Mouse (Mus musculus) kidney, embryonic 16.5 days (tissue): ENCODE data around the gene Frmd4a. TPM values are rescaled to one million over a fixed set of nuclear protein-coding genes. Genes with fewer than 3 reads are reported as not detected.

ENCODE experiments used
- ATAC-seq: fragments of 200-750 bp; cut with Nextera tagmentation; 2 replicates; pipeline ENCODE4 v1.8.0; 2017; ENCODE audit warnings: moderate TSS enrichment; ENCODE audit not compliant: low FRiP score, low TSS enrichment
- H3K27ac ChIP-seq: fragments of 300-500 bp; sonication (generic); 2 replicates; pipeline ENCODE4 v1.5.1; 2014; ENCODE audit warnings: low read length
- H3K27me3 ChIP-seq: fragments of 300-500 bp; sonication (generic); 2 replicates; pipeline ENCODE4 v1.6.1; 2014; ENCODE audit warnings: low read length, control low read depth, mixed read lengths; ENCODE audit not compliant: insufficient read depth
- H3K36me3 ChIP-seq: fragments of 300-500 bp; sonication (generic); 2 replicates; pipeline ENCODE4 v1.6.1; 2014; ENCODE audit warnings: low read length, control low read depth, mixed read lengths; ENCODE audit not compliant: insufficient read depth
- H3K4me1 ChIP-seq: fragments of 300-500 bp; sonication (generic); 2 replicates; pipeline ENCODE4 v1.6.1; 2014; ENCODE audit warnings: low read length, control low read depth, mixed read lengths; ENCODE audit not compliant: insufficient read depth
- H3K4me2 ChIP-seq: fragments of 300-500 bp; sonication (generic); replicated peaks from 2 replicates; pipeline ENCODE4 v1.6.1; 2014; ENCODE audit warnings: low read depth, low read length
- H3K4me3 ChIP-seq: fragments of 300-500 bp; sonication (generic); 2 replicates; pipeline ENCODE4 v1.5.1; 2014; ENCODE audit warnings: mild to moderate bottlenecking, low read length
- H3K9ac ChIP-seq: fragments of 300-500 bp; sonication (generic); replicated peaks from 2 replicates; pipeline ENCODE4 v1.6.1; 2014; ENCODE audit warnings: low read length
- H3K9me3 ChIP-seq: fragments of 300-500 bp; sonication (generic); 2 replicates; pipeline ENCODE4 v1.6.1; 2016; ENCODE audit warnings: low read length, control low read depth
- WGBS: fragments of 180-500 bp; shearing (Covaris S2); extraction: QIAGEN DNeasy Blood & Tissue Kit; methylation state at CpG from one replicate; pipeline ENCODE4 v1.1.7; 2014; 5-methylcytosine and 5-hydroxymethylcytosine counted together
- polyA plus RNA-seq: library from polyadenylated mRNA; unstranded; fragments of >200 nt; fragmentation: Nextera tagmentation; extraction: Ambion mirVana; gene quantifications from 2 replicates; pipeline ENCODE4 v1.2.1, GENCODE M21; 2015

Frmd4a gene
- polyA plus RNA-seq, 1 experiment from 2014 or later = 31.2 TPM

DNA sequence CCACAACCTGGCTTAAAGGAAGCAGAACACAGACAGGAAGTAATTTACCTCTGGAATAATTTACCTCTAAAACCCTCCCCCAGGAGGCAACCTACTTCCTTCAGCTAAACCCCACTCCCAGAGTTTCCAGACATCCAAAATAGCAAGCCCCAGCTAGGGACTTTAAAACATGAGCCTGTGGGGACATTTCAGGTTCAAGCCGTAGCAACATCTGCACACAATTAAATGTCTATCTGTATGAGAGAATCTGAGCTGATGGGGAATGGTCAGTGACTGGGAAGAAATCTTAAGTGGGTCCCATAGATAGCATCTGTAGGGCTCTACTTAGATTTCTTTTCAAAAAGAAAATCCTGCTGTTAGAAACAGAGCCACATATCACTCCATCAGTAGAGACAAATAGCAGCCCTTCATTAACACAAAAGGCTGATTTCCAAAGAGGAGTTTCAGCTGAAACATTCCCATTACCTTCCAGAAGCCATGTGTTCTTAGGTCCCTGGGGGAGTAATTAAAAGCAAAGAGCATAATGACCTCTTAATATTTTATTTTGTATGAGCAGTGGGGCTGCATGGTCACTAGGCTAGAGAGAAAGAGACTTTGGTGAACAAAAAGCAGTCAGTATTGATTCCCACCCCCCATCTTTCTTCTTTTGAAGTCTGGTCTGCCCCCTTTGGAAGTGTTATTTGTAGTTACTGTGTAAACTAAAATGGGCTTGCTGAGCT, 505.4 kb downstream of the Frmd4a start:
- Histone ChIP-seq H3K9me3 (0 out of 2 replicates have a peak, but pooled peaks cover 3% of the 10 kb centered on the region), H3K36me3 (peaks cover 3% of the 10 kb centered on the region; the same call in 1 of the 2 replicates), H3K9ac (no peak overlapping the region), H3K27me3 (no peaks in the 10 kb centered on the region), H3K27ac (no peak overlapping the region), H3K4me2 (no peak overlapping the region), H3K4me3 (no peak overlapping the region), H3K4me1 (peaks cover 2% of the 10 kb centered on the region; the same call in 1 of the 2 replicates)
- WGBS = 56% methylated on average over 1 of the region's 1 CpGs
- no peak for ATAC-seq

DNA sequence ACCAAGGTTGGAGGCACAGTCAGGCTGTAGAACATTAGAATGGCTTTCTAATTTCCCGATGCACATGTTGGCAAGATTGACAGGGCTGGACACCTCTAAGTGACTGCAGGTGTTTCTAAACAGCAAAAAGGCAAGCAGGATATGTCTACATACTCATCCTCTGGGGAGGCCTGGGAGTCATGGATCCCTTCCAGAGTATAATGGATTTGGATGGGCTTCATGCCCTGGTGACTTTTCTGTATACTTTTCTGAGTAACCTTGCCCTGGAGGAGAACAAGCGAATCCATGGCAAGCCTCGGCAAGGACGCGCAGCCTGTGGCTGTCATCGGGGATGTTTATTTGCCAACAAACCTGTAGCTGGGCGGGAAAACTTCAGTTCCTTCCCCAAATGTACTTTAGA, 509.6 kb downstream of the Frmd4a start:
- 0 out of 2 replicates have a peak, but pooled peaks cover 2% of the 10 kb centered on the region for H3K36me3 ChIP-seq
- no peaks in the 10 kb centered on the region for H3K4me1 ChIP-seq
- H3K4me2 ChIP-seq = no peak overlapping the region
- no peak overlapping the region for H3K4me3 ChIP-seq
- no peak overlapping the region for H3K27ac ChIP-seq
- ATAC-seq = no peak
- H3K27me3 ChIP-seq = no peaks in the 10 kb centered on the region
- H3K9ac ChIP-seq = no peak overlapping the region
- 0 out of 2 replicates have a peak, but pooled peaks cover 3% of the 10 kb centered on the region for H3K9me3 ChIP-seq
- 71% methylated on average over 7 of the region's 7 CpGs for WGBS

DNA sequence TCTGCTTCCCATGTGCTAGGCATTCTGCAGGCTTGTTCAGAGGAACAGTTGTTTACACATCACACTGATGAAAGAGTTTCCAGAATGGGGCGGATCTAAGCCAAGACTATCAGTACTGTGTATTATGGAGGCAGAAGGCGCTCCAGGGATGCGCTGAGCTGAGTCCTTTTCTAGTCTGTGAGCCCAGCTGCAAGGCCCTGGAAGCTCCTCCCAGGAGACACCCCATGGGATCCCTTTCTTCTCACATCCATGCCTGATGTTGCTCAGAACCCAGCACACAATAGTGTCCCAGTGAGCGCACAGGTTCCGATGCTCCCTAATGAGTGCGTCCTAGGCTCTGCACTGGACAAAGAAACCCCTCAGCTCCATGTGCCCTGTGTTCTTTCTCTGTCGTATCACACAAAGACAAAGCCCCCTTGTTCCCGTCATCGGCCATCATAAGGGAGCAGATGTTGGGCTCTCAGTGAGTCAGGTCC, 511.8 kb downstream of the Frmd4a start:
- WGBS = 88% methylated on average over 9 of the region's 9 CpGs
- no peaks in the 10 kb centered on the region for H3K4me1 ChIP-seq
- H3K4me3 ChIP-seq = no peak overlapping the region
- H3K9ac ChIP-seq = no peak overlapping the region
- no peak for ATAC-seq
- H3K27ac ChIP-seq = no peak overlapping the region
- no peaks in the 10 kb centered on the region for H3K27me3 ChIP-seq
- H3K9me3 ChIP-seq = 0 out of 2 replicates have a peak, but pooled peaks cover 3% of the 10 kb centered on the region
- no peak overlapping the region for H3K4me2 ChIP-seq
- 0 out of 2 replicates have a peak, but pooled peaks cover 2% of the 10 kb centered on the region for H3K36me3 ChIP-seq

DNA sequence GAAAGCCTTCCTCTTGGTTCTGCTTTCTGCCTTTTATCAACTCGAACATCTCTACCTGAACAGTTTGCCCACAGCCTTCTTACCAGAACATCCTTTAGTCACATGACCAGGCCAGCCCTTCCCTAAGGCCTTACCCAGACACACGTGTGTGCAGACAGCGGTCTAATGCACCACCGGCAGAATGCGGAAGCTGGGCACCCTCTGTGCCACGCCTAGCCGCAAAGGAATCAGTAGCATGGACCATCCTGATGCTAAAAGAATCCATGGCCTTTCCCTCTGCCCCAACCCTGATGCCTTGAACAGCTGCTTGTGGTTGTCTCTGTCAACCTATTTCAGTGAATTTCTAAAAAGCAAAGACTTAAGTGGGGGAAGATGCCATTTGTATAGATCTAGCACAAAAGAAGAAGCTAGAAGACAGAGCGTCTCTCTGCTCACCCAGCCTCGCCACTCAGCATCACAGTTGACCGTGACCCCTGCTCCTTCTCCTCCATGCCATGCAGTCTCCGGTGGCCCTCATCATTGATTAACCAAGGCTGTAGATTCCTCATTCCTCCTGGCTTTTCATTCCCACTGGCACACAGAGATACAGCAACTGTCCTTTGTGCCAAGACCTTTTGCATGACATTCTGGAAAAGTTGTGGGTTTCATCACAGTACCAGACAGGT, 514.1 kb downstream of the Frmd4a start:
- Histone ChIP-seq H3K27me3 (no peaks in the 10 kb centered on the region), H3K4me1 (no peaks in the 10 kb centered on the region), H3K9ac (no peak overlapping the region), H3K9me3 (no peaks in the 10 kb centered on the region), H3K4me3 (no peak overlapping the region), H3K36me3 (0 out of 2 replicates have a peak, but pooled peaks cover 7% of the 10 kb centered on the region), H3K4me2 (no peak overlapping the region), H3K27ac (peak overlapping the region; percentile 16; the same call in 1 of the 2 replicates)
- WGBS = 78% methylated on average over 11 of the region's 11 CpGs
- ATAC-seq = peak; percentile 82

DNA sequence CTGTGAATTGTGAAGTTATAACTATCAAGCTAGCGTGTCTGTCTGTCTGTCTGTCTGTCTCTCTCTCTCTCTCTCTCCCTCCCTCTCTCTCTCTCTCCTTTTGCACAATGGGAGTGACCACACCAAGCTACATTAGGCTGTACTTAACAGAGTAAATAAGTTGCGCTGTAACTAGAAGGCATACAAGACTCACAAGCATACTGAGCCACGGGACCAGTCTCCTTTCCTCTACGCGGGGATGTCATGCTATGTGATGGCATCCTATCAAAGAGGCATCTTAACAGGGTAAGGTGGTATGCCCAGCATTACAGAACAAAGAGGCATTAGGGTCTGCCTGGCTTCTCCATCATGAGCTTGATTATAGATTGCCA, 514.7 kb downstream of the Frmd4a start:
- ATAC-seq = peak; percentile 72; the same call in 1 of the 2 replicates
- no peak overlapping the region for H3K4me3 ChIP-seq
- no peak overlapping the region for H3K9ac ChIP-seq
- 87% methylated on average over 5 of the region's 5 CpGs for WGBS
- H3K4me1 ChIP-seq = no peaks in the 10 kb centered on the region
- no peak overlapping the region for H3K4me2 ChIP-seq
- no peaks in the 10 kb centered on the region for H3K9me3 ChIP-seq
- peak overlapping the region; percentile 16; the same call in 1 of the 2 replicates for H3K27ac ChIP-seq
- H3K36me3 ChIP-seq = 0 out of 2 replicates have a peak, but pooled peaks cover 10% of the 10 kb centered on the region
- H3K27me3 ChIP-seq = no peaks in the 10 kb centered on the region

DNA sequence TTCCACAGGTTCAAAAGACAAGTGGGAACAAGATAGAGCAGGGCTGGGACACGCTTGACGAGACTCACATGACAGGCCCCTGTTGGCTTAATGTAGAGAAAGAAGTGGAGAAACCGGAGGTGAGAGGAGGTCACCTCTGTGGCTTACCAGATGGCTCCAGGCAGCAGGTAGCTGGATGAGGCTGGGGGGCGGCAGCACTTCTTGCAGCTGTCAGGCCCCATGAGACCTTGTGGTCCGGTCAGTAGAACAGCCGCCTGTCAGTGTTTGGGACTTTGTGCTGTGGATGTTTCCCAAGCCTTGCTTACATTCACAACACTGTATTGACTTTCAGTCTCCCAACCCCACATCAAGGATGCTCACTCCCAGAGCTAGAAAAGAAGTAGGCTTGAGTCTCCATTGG, 515.4 kb downstream of the Frmd4a start:
- H3K4me3 ChIP-seq = no peak overlapping the region
- H3K9ac ChIP-seq = no peak overlapping the region
- no peak overlapping the region for H3K27ac ChIP-seq
- no peaks in the 10 kb centered on the region for H3K4me1 ChIP-seq
- no peak overlapping the region for H3K4me2 ChIP-seq
- H3K36me3 ChIP-seq = peaks cover 14% of the 10 kb centered on the region; the same call in 1 of the 2 replicates
- no peaks in the 10 kb centered on the region for H3K27me3 ChIP-seq
- WGBS = 82% methylated on average over 6 of the region's 6 CpGs
- ATAC-seq = 0 out of 2 replicates have a peak, but pooled peaks have one; percentile 21
- H3K9me3 ChIP-seq = no peaks in the 10 kb centered on the region

DNA sequence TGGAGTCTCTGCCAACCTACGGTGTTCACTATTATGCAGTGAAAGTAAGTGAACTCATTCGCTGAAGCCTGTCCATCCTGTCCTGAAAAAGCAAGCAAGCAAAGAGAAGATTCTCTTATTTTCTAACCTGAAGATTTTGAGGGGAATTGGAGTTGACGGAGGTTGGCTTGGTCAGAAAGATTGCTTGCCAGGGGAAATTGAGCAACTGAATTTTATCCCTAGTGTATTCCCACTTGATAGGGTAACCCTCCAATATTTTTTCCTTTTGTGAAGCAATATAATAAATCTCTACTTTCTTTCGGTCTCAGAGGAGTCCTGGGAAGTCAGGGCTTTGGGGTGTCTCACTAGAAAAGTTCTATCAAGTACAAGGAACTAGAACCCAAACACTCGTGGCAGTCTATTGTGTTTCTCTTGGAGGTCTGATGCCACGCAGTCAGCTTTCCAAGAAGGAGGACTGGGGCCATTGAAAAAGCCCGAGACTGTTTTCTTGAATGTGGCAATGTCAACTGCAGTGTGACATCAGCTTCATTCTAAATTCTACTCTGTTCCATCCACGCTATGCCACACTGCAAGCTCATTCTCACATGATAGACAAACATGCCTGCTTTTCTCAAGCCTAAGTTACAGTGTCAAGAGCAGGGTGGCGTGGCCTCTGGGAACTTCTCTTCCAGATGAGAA, 517.8 kb downstream of the Frmd4a start:
- Histone ChIP-seq H3K9me3 (no peaks in the 10 kb centered on the region), H3K27ac (no peak overlapping the region), H3K36me3 (peaks cover 15% of the 10 kb centered on the region; the same call in 1 of the 2 replicates), H3K27me3 (no peaks in the 10 kb centered on the region), H3K9ac (no peak overlapping the region), H3K4me1 (no peaks in the 10 kb centered on the region; the same call in 1 of the 2 replicates), H3K4me2 (no peak overlapping the region), H3K4me3 (no peak overlapping the region)
- WGBS = 88% methylated on average over 9 of the region's 9 CpGs
- ATAC-seq = no peak

DNA sequence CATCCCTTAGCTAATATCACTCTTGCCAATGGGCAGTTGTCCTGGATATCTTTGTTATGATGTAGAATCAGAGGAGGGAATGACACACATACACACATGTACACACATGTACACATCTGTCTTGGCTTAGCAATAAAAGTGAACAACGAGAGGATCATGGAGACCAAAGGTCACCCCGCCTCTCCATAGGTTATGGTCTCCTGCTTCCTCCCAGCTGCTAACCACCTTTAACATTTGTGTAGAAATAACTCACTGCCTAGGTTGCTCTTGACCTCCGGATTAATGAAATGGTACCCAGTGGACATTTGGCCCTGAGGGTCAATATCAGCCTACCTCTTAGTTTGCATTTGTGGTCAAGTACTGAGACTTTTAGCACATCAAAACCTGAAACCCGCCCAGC, 523.8 kb downstream of the Frmd4a start:
- H3K36me3 ChIP-seq = peaks cover 10% of the 10 kb centered on the region; the same call in 1 of the 2 replicates
- ATAC-seq = no peak
- no peak overlapping the region for H3K4me2 ChIP-seq
- WGBS = 19% methylated on average over 4 of the region's 4 CpGs
- H3K4me1 ChIP-seq = peaks cover 37% of the 10 kb centered on the region
- H3K27ac ChIP-seq = no peak overlapping the region
- H3K9ac ChIP-seq = no peak overlapping the region
- no peaks in the 10 kb centered on the region for H3K9me3 ChIP-seq
- no peak overlapping the region for H3K4me3 ChIP-seq
- H3K27me3 ChIP-seq = no peaks in the 10 kb centered on the region

DNA sequence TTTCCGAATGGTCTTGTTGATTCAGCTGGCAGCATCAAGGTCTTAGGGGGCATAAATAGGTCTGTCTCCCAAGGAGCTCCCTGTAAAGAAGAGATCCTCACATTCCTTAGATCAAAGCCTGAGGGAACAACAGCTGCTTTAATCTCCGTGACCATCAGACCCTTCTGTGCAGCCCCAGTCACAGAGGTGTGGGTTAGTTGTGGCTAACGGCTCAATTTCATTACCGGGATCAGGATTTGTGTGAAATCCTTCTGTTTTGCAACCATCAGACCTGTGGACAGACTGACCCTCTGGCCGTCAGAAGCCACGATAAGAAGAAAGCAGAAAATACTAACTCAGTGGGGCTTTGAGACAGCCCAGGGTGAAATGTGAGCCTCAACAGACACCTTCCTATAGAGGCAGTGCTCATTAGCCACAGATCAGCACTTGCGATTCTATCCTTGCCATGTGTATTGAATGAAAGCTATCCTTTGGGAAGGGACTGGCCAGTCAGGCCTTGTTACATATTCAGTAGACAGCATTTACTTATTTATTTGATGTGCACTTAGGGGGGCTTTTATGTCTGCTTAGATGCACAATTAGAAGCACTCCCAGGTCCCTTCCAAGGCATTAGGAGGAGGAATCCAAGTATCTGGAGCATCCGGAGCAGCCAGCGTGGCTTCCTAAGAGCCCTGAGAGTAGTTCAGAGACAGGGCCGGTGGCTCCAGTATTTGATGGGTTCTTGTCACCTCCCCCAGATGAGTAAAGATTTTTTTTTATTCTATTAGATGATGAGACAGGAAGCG, 524.5 kb downstream of the Frmd4a start:
- Histone ChIP-seq H3K27me3 (no peaks in the 10 kb centered on the region), H3K4me2 (no peak overlapping the region), H3K36me3 (peaks cover 4% of the 10 kb centered on the region; the same call in 1 of the 2 replicates), H3K4me1 (peaks cover 43% of the 10 kb centered on the region), H3K27ac (peak overlapping the region; percentile 41), H3K4me3 (no peak overlapping the region), H3K9me3 (no peaks in the 10 kb centered on the region), H3K9ac (no peak overlapping the region)
- no peak for ATAC-seq
- 30% methylated on average over 11 of the region's 11 CpGs for WGBS
